18 mouse cellular contexts compared by ENCODE assay signal in the genomic region with DNA sequence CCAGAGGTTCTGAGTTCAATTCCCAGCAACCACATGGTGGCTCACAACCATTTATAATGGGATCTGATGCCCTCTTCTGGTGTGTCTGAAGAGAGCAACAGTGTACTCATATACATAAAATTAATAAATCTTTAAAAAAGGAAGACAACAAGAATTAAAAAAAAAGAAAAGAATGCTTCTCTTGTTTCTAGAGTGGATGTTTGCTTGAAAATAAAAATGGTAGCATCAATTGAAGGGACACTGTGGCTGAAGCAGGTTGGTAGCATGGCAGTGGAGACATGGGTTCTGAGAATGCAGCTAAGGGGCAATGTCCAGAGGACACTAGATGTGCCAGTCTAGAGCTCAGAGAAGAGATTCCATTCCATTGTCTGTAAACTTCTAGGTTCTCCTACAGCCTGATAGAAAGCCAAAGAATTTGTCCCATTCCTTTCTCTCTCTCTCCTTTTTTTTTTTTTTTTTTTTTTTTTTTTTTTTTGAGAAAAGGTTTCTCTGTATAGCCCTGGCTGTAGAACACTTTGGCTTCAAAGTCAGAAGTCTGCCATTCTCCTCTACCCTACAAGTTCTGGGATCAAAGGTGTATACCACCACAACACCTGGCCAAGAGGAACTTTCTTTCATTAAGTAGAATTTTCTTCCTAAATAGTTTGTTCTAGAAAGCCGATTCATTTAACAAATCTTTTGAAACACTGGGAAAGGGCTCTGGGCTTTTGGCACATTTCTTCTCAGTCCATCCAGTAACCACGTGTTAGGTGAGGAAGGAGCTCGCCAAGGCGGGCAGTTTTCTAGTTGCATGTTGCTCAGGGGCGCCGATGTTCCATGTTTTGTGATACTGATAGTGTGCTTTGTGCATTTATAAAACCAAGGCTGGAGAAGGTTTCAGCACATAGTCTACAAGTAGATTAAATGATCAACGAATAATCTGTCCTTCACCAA.
DNase-seq lines count a peak whose midpoint lies in the region; ATAC-seq and TF ChIP-seq lines count a peak whose summit lies in the region.
"Had no signal": no experiment of that assay in that cellular context is flagged by ENCODE, and none has a peak within 500 bp of the region (broad histone marks: within the 10 kb centered on the region; RNA-seq: fewer than 3 reads in every experiment).

No protein-coding gene starts in this region.

- H3K27ac ChIP-seq in heart, embryonic 10.5 days: 0 out of 2 replicates have a peak overlapping the region, but pooled peaks have one; percentile 82
- H3K27ac ChIP-seq in midbrain, embryonic 10.5 days (replicated peaks): peak overlapping the region; percentile 84; the same call in 1 of the 2 replicates
- H3K27ac ChIP-seq in midbrain, embryonic 15.5 days: no peak overlapping the region
- peak overlapping the region; percentile 86 for H3K27ac ChIP-seq in embryonic facial prominence, embryonic 10.5 days (replicated peaks)
- H3K27ac ChIP-seq in limb, embryonic 14.5 days (replicated peaks; ENCODE audit: low read depth, low read length): no peak overlapping the region
- H3K27ac ChIP-seq: heart, embryonic 15.5 days; hindbrain, embryonic 15.5 days had no signal

- no peak for ATAC-seq in midbrain, embryonic 15.5 days (replicated peaks)
- ATAC-seq in limb, embryonic 14.5 days (ENCODE audit: low FRiP score, low read depth): no peak

- H3K27me3 ChIP-seq in heart, embryonic 10.5 days (ENCODE audit: insufficient read depth, poor library complexity, severe bottlenecking): no peaks in the 10 kb centered on the region
- H3K27me3 ChIP-seq in midbrain, embryonic 10.5 days (ENCODE audit: low read depth, poor library complexity, severe bottlenecking): no peaks in the 10 kb centered on the region
- no peaks in the 10 kb centered on the region for H3K27me3 ChIP-seq in midbrain, embryonic 15.5 days (replicated peaks)
- no peaks in the 10 kb centered on the region for H3K27me3 ChIP-seq in embryonic facial prominence, embryonic 10.5 days (replicated peaks; ENCODE audit: low read depth, poor library complexity, severe bottlenecking)
- H3K27me3 ChIP-seq in limb, embryonic 14.5 days (ENCODE audit: control insufficient read depth, insufficient read depth, low read length): no peaks in the 10 kb centered on the region
- H3K27me3 ChIP-seq: heart, embryonic 15.5 days; hindbrain, embryonic 15.5 days; limb, embryonic 15.5 days had no signal

- WGBS in heart, embryonic 10.5 days: 90% methylated on average over 7 of the region's 7 CpGs
- WGBS in midbrain, embryonic 10.5 days: 96% methylated on average over 7 of the region's 7 CpGs
- 97% methylated on average over 7 of the region's 7 CpGs for WGBS in midbrain, embryonic 15.5 days
- 94% methylated on average over 7 of the region's 7 CpGs for WGBS in embryonic facial prominence, embryonic 10.5 days
- WGBS in limb, embryonic 14.5 days: 91% methylated on average over 7 of the region's 7 CpGs

- H3K4me3 ChIP-seq in heart, embryonic 10.5 days: no peak overlapping the region
- H3K4me3 ChIP-seq in midbrain, embryonic 10.5 days: peak overlapping the region; percentile 46; the same call in 1 of the 2 replicates
- no peak overlapping the region for H3K4me3 ChIP-seq in midbrain, embryonic 15.5 days
- peak overlapping the region; percentile 48 for H3K4me3 ChIP-seq in embryonic facial prominence, embryonic 10.5 days
- H3K4me3 ChIP-seq in limb, embryonic 14.5 days (replicated peaks; ENCODE audit: low read length): no peak overlapping the region

- H3K36me3 ChIP-seq in heart, embryonic 10.5 days: no peaks in the 10 kb centered on the region
- H3K36me3 ChIP-seq in midbrain, embryonic 10.5 days: no peaks in the 10 kb centered on the region
- H3K36me3 ChIP-seq in midbrain, embryonic 15.5 days (replicated peaks): no peaks in the 10 kb centered on the region
- no peaks in the 10 kb centered on the region for H3K36me3 ChIP-seq in embryonic facial prominence, embryonic 10.5 days (replicated peaks)
- no peaks in the 10 kb centered on the region for H3K36me3 ChIP-seq in limb, embryonic 14.5 days (ENCODE audit: control insufficient read depth, insufficient read depth, low read length)
- H3K36me3 ChIP-seq: heart, embryonic 15.5 days; hindbrain, embryonic 15.5 days; limb, embryonic 15.5 days had no signal

- H3K9me3 ChIP-seq in heart, embryonic 10.5 days: no peaks in the 10 kb centered on the region
- no peaks in the 10 kb centered on the region for H3K9me3 ChIP-seq in midbrain, embryonic 10.5 days (replicated peaks)
- no peaks in the 10 kb centered on the region for H3K9me3 ChIP-seq in midbrain, embryonic 15.5 days
- H3K9me3 ChIP-seq in embryonic facial prominence, embryonic 10.5 days: no peaks in the 10 kb centered on the region
- H3K9me3 ChIP-seq in limb, embryonic 14.5 days (ENCODE audit: control insufficient read depth, low read length): no peaks in the 10 kb centered on the region
- H3K9me3 ChIP-seq: heart, embryonic 15.5 days; hindbrain, embryonic 15.5 days; limb, embryonic 15.5 days had no signal

- peak; percentile 69 for DNase-seq in heart, embryonic 10.5 days (ENCODE audit: low spot score)
- DNase-seq in heart, postnatal 36 days: no peak
- DNase-seq in midbrain, embryonic 10.5 days (ENCODE audit: low spot score): no peak
- DNase-seq in embryonic facial prominence, embryonic 10.5 days (ENCODE audit: low spot score): no peak
- DNase-seq in limb, embryonic 14.5 days (ENCODE audit: low spot score): peak; percentile 1
- no peak for DNase-seq in adrenal gland, postnatal 10 days
- DNase-seq: adrenal gland, postnatal 36 days; cerebellum, adult 2 months; heart, adult 18-20 months; kidney, adult 8-10 months; kidney, postnatal 25 days; layer of hippocampus, adult 9-11 months; right cerebral cortex, adult 18-20 months; thymus, adult 18-20 months had no signal

- no peak overlapping the region for H3K9ac ChIP-seq in midbrain, embryonic 15.5 days
- no peak overlapping the region for H3K9ac ChIP-seq in limb, embryonic 14.5 days (ENCODE audit: low read depth, low read length, severe bottlenecking)
- H3K9ac ChIP-seq: heart, embryonic 15.5 days; hindbrain, embryonic 15.5 days; limb, embryonic 15.5 days had no signal

- intact Hi-C loops in heart, postnatal 36 days (cut with DNase I): no loop called here

- no peak overlapping the region for H3K4me2 ChIP-seq in midbrain, embryonic 15.5 days
- no peak overlapping the region for H3K4me2 ChIP-seq in limb, embryonic 14.5 days (replicated peaks; ENCODE audit: low read depth, low read length, severe bottlenecking)

- no peak for TF ChIP-seq POLR2A in limb, embryonic 14.5 days (IDR thresholded peaks at IDR 0.05; ENCODE audit: borderline replicate concordance, extremely low read depth, insufficient read depth, insufficient read length)

- H3K4me1 ChIP-seq in heart, embryonic 10.5 days: peaks cover 39% of the 10 kb centered on the region
- peaks cover 42% of the 10 kb centered on the region for H3K4me1 ChIP-seq in midbrain, embryonic 10.5 days
- peaks cover 24% of the 10 kb centered on the region for H3K4me1 ChIP-seq in midbrain, embryonic 15.5 days
- H3K4me1 ChIP-seq in embryonic facial prominence, embryonic 10.5 days: peaks cover 50% of the 10 kb centered on the region
- peaks cover 21% of the 10 kb centered on the region for H3K4me1 ChIP-seq in limb, embryonic 14.5 days (ENCODE audit: control insufficient read depth, insufficient read depth, low read length)

Comparison
In these comparisons a context has a peak if more than half of its experiments do, and no peak if none do; other contexts are left out.
1. DNase-seq: peak in heart, embryonic 10.5 days (single experiment) and limb, embryonic 14.5 days (single experiment); none in heart, postnatal 36 days (0 of 2), midbrain, embryonic 10.5 days (single experiment), embryonic facial prominence, embryonic 10.5 days (single experiment) and adrenal gland, postnatal 10 days (single experiment).
2. H3K27ac ChIP-seq: peak in heart, embryonic 10.5 days (single experiment), midbrain, embryonic 10.5 days (single experiment) and embryonic facial prominence, embryonic 10.5 days (single experiment); none in midbrain, embryonic 15.5 days (single experiment) and limb, embryonic 14.5 days (single experiment).
3. H3K4me3 ChIP-seq: peak in midbrain, embryonic 10.5 days (single experiment) and embryonic facial prominence, embryonic 10.5 days (single experiment); none in heart, embryonic 10.5 days (single experiment), midbrain, embryonic 15.5 days (single experiment) and limb, embryonic 14.5 days (single experiment).